Mouse (Mus musculus): Measurements from ENCODE around the gene Polr3gl. TPM values are rescaled to one million over a fixed set of nuclear protein-coding genes. Genes with fewer than 3 reads are reported as not detected.

Polr3gl gene
- total and polyA plus RNA-seq, 2 experiments: 7.0 to 8.2 TPM

DNA sequence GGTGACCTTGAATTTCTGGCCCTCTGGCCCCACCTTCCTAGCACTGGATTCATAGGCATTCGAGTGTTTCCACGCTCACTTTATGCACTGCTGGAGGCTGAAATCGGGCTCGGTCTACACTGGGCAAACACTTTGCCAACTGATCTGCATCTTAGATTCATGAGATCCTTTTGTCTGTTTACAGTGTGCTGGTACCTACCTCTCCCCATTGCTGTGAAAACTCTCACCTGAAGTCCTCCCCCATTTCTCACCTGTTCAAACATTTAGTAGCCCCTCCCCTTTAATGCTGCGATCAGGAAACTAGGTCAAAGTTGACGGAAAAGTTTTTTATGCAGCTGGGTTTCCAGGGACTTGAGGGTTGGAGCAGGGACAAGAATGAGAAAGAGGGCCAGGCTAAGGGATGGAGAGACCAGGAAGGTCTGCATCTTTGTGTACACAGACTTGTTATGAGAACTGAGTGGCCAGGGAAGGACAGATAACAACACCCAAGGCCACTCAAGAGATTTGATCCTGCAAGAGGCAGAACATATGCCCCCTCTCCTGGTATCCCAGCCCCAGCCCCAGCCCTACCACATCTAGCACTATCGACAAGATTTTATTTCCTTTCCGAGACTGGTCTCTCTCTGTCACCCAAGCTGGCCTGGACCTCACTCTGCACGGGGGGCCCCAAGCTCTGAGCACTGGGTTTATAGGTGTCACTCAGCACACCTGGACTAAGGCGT, 29.9 kb downstream of the Polr3gl start:
- peak overlapping the region; percentile 21; the same call in 1 of the 2 replicates for H3K9ac ChIP-seq (ENCODE audit: low read depth, low read length)
- WGBS: 29% methylated on average over 10 of the region's 10 CpGs
- H3K4me1 ChIP-seq (ENCODE audit: control insufficient read depth, insufficient read depth, low read length): peaks cover 19% of the 10 kb centered on the region

GRCm38 (mm10) chr3:96563267-96563666, 30.7 kb downstream of the Polr3gl start:
- WGBS: 84% methylated on average over 8 of the region's 8 CpGs
- H3K79me2 ChIP-seq (ENCODE audit: control insufficient read depth, insufficient read depth, low read length): peaks cover 3% of the 10 kb centered on the region; the same call in 1 of the 2 replicates
- H3K4me1 ChIP-seq (ENCODE audit: control insufficient read depth, insufficient read depth, low read length): peaks cover 19% of the 10 kb centered on the region
- no peak overlapping the region for H3K9ac ChIP-seq (ENCODE audit: low read depth, low read length)
- H3K27ac ChIP-seq (replicated peaks; ENCODE audit: insufficient read depth, low read depth, low read length): peak overlapping the region; percentile 33
- H3K36me3 ChIP-seq (ENCODE audit: control insufficient read depth, insufficient read depth, low read length): peaks cover 29% of the 10 kb centered on the region
- no peak overlapping the region for H3K4me3 ChIP-seq (ENCODE audit: insufficient read depth, low read depth, low read length)
- TF ChIP-seq CTCF (IDR thresholded peaks at IDR 0.05; ENCODE audit: low read depth, low read length): no peak
- TF ChIP-seq POLR2A (IDR thresholded peaks at IDR 0.05; ENCODE audit: extremely low read depth, insufficient read depth, low read length): no peak
- H3K27me3 ChIP-seq (ENCODE audit: control insufficient read depth, insufficient read depth, low read length): no peaks in the 10 kb centered on the region
- no peak for DNase-seq (ENCODE audit: extremely low read depth, low read depth, low spot score)

More for the DNA sequence above, 29.9 kb downstream of the Polr3gl start:
- H3K4me3 ChIP-seq (ENCODE audit: insufficient read depth, low read depth, low read length): no peak overlapping the region
- DNase-seq (ENCODE audit: extremely low read depth, low read depth, low spot score): peak; percentile 60
- H3K36me3 ChIP-seq (ENCODE audit: control insufficient read depth, insufficient read depth, low read length): peaks cover 24% of the 10 kb centered on the region
- no peaks in the 10 kb centered on the region for H3K27me3 ChIP-seq (ENCODE audit: control insufficient read depth, insufficient read depth, low read length)
- TF ChIP-seq POLR2A (IDR thresholded peaks at IDR 0.05; ENCODE audit: extremely low read depth, insufficient read depth, low read length): no peak
- TF ChIP-seq CTCF (IDR thresholded peaks at IDR 0.05; ENCODE audit: low read depth, low read length): no peak
- peak overlapping the region; percentile 65 for H3K27ac ChIP-seq (replicated peaks; ENCODE audit: insufficient read depth, low read depth, low read length)
- peaks cover 3% of the 10 kb centered on the region; the same call in 1 of the 2 replicates for H3K79me2 ChIP-seq (ENCODE audit: control insufficient read depth, insufficient read depth, low read length)

DNA sequence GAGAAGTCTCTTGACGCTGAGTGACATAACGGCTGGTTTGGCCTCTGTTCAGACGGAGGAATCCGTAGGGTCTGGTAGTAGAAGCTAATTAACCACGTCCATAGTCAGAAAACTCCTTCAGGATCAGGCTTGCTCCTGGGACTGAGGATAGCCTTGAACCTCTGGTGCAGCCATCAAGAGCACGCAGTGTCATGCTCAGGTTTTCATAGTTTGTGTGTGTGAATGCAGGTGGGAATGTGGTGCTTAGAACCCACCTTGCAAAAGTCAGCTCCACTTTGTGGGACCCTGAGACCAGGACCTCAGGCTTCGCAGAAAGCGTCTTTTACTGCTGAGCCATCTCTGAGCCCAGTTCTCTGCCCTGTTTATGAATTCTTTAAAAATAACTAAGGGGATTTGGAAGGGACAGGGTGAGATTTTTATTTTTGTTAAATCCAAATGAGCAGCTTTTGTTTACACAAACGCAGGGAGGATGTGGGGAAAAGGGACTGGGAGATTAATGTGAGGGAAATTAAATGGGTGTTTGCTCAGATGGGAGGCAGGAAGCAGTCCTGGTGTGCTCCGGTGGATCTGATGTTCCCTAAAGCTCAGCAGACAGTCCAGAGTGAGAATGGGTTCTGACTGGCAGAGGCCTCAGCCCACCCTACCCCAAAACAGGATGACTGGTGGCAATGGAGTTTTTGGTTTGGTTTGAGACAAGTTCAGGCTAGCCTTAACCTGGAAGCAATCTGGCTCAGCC, 31.9 kb downstream of the Polr3gl start:
- H3K27ac ChIP-seq (replicated peaks; ENCODE audit: insufficient read depth, low read depth, low read length): peak overlapping the region; percentile 82
- WGBS: 58% methylated on average over 10 of the region's 10 CpGs
- peaks cover 29% of the 10 kb centered on the region for H3K36me3 ChIP-seq (ENCODE audit: control insufficient read depth, insufficient read depth, low read length)
- peak overlapping the region; percentile 63 for H3K9ac ChIP-seq (ENCODE audit: low read depth, low read length)
- H3K79me2 ChIP-seq (ENCODE audit: control insufficient read depth, insufficient read depth, low read length): peaks cover 3% of the 10 kb centered on the region; the same call in 1 of the 2 replicates
- TF ChIP-seq CTCF (IDR thresholded peaks at IDR 0.05; ENCODE audit: low read depth, low read length) (no peak), POLR2A (IDR thresholded peaks at IDR 0.05; ENCODE audit: extremely low read depth, insufficient read depth, low read length) (no peak)
- peak overlapping the region; percentile 34 for H3K4me3 ChIP-seq (ENCODE audit: insufficient read depth, low read depth, low read length)
- no peaks in the 10 kb centered on the region for H3K27me3 ChIP-seq (ENCODE audit: control insufficient read depth, insufficient read depth, low read length)
- H3K4me1 ChIP-seq (ENCODE audit: control insufficient read depth, insufficient read depth, low read length): peaks cover 19% of the 10 kb centered on the region
- peak; percentile 53 for DNase-seq (ENCODE audit: extremely low read depth, low read depth, low spot score)

GRCm38 (mm10) chr3:96560881-96561668, 32.9 kb downstream of the Polr3gl start:
- Histone ChIP-seq H3K27ac (replicated peaks; ENCODE audit: insufficient read depth, low read depth, low read length) (peak overlapping the region; percentile 75), H3K79me2 (ENCODE audit: control insufficient read depth, insufficient read depth, low read length) (peaks cover 3% of the 10 kb centered on the region; the same call in 1 of the 2 replicates), H3K4me3 (ENCODE audit: insufficient read depth, low read depth, low read length) (peak overlapping the region; percentile 68), H3K4me1 (ENCODE audit: control insufficient read depth, insufficient read depth, low read length) (peaks cover 16% of the 10 kb centered on the region), H3K36me3 (ENCODE audit: control insufficient read depth, insufficient read depth, low read length) (peaks cover 29% of the 10 kb centered on the region), H3K27me3 (ENCODE audit: control insufficient read depth, insufficient read depth, low read length) (no peaks in the 10 kb centered on the region), H3K9ac (ENCODE audit: low read depth, low read length) (peak overlapping the region; percentile 68)
- TF ChIP-seq CTCF (IDR thresholded peaks at IDR 0.05; ENCODE audit: low read depth, low read length) (no peak), POLR2A (IDR thresholded peaks at IDR 0.05; ENCODE audit: extremely low read depth, insufficient read depth, low read length) (no peak)
- peak; percentile 21 for DNase-seq (ENCODE audit: extremely low read depth, low read depth, low spot score)
- 65% methylated on average over 9 of the region's 9 CpGs for WGBS

Data from liver, adult 2 months (tissue).